Mouse (Mus musculus): ENCODE data around the gene Fam81a.

The Fam81a gene

DNA sequence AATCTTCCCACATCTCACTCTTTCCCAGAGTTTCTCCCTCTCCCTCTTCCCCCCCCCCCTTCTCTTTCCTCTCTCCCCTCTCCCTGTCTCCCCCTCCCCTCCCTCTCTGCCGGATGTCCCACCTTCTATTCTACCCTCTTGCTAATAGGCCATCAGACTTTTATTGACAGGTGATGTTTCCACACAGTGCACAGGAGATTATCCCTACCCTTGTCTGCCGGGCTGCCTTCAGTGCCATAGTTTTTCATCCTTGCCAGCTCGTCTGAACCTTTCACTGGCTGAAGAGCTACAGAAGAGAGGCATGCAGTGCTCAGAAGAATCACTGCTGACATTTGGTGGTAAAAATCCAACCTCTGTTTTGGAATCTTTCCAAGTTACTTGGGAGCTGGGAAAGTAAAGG, 88.9 kb downstream of the Fam81a start:
- no peak for DNase-seq (ENCODE audit: low spot score)

- no peak for DNase-seq (ENCODE audit: low spot score)
These were observed 89.6 kb downstream of the Fam81a start for GRCm38 (mm10) chr9:70052730-70053129.

DNA sequence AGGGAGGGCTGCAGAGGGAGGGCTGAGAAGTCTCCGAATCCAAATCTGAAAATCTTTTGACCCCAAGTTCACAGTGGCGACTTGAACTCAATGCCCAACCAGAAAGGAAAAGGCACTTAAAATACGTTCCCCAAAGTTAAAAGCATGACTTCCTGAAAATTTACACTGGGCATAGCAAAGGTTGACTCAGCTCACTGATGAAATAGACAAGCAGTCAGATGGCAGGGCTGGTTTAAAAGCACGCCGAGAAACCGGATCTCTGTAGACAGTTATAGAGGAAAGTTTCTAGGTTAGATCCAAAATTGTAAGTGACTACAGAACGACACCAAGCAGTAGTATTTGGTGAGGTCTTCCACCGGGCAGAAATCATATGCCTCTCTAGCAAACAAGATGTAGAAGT, 92.5 kb downstream of the Fam81a start:
- no peak for DNase-seq (ENCODE audit: low spot score)

- no peak for DNase-seq (ENCODE audit: low spot score)
These were observed 93.0 kb downstream of the Fam81a start for GRCm38 (mm10) chr9:70049416-70049783.

DNA sequence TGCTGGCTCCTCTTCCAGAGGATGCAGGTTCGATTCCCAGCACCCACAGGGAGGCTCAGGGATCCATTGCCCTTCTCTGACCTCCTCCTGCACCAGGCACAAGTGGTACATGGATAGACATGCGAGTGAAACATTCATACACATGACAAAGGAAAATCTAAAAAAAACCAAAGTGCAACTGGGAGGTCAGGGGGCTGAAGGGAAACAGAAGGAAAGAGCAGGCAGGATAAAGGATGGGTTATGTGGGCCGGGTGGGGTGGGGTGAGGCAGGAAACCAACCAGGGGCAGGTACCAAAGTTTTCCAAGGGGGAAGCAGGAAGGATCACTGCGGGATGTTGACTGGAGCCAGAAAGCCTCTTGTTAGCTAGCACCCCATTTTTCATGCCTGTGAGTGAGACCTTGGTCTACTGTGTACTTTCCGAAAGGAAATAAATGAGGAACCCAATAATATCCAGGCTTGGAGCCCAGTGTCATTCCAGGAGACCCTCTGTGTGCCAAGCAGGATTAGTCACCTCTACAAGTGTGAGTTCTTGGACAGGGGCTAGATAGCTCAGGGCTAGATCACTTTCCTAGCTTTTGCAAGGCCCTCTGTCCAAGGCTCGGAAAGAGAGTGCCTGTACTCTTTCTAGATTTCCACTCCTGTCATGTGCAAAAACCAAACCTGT, 93.5 kb downstream of the Fam81a start:
- DNase-seq (ENCODE audit: low spot score): no peak

- DNase-seq (ENCODE audit: low spot score): no peak
These were observed 94.1 kb downstream of the Fam81a start for GRCm38 (mm10) chr9:70048280-70048679.

GRCm38 (mm10) chr9:70047839-70048238, 94.5 kb downstream of the Fam81a start:
- DNase-seq (ENCODE audit: low spot score): no peak

GRCm38 (mm10) chr9:70046255-70046654, 96.1 kb downstream of the Fam81a start:
- DNase-seq (ENCODE audit: low spot score): no peak

- no peak for DNase-seq (ENCODE audit: low spot score)
These were observed 97.5 kb downstream of the Fam81a start for GRCm38 (mm10) chr9:70044865-70045264.

- DNase-seq (ENCODE audit: low spot score): no peak
These were observed 99.4 kb downstream of the Fam81a start for GRCm38 (mm10) chr9:70042935-70043334.

DNA sequence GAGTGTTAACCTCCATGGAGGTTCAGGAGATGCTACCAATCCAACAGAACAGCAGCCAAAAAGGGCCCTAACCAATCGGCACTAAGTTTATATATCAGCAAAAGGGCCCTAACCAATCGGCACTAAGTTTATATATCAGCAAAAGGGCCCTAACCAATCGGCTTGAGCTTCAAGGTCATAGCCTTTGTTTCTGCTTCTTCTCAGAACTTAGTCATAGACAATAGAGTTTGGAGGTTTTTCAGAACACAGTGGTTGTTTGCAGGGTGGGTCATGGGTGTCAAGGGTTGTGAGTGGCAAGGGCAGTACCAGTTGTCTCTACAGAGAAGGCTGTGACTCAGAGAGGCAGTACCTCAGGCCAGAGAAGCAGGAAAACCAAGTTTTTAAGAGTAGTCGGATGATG, 100.2 kb downstream of the Fam81a start:
- no peak for DNase-seq (ENCODE audit: low spot score)

DNA sequence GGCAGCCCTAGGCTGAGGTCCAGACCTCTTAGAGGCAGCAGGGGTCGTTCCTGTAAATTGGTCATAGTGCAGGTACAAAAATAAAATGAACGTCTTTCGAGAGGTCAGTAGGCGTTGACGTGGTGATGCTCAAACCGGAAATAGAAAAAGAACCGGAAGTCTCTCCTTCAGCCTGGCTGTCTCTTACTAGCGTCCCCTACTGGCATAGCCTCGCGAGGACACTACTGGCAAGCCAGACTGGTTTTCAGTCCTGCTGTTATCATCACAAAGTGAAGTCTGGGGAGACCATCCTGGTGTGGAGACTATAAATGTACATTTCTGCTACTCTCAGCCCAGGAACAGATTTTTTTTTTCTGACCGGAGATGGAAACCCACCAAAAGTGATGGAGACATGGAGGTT, 101.8 kb downstream of the Fam81a start:
- DNase-seq (ENCODE audit: low spot score): no peak

GRCm38 (mm10) chr9:70039597-70040385, 102.6 kb downstream of the Fam81a start:
- no peak for DNase-seq (ENCODE audit: low spot score)
